Mouse (Mus musculus) C2C12 (cell line): Measurements from ENCODE around the gene Zfp729b. TPM values are rescaled to one million over a fixed set of nuclear protein-coding genes. Genes with fewer than 3 reads are reported as not detected.

Experiments
- H3K27me3 ChIP-seq: one replicate; pipeline ENCODE4 v1.6.1; 2011; ENCODE audit not compliant: control insufficient read depth, insufficient read depth, insufficient read length
- H3K36me3 ChIP-seq: one replicate; pipeline ENCODE4 v1.6.1; 2011; ENCODE audit not compliant: control insufficient read depth, insufficient read depth
- H3K4me3 ChIP-seq: one replicate; pipeline ENCODE4 v1.5.1; 2011; ENCODE audit warnings: mild to moderate bottlenecking, control low read depth; ENCODE audit not compliant: poor library complexity, insufficient read depth, severe bottlenecking
- H3K79me2 ChIP-seq: one replicate; pipeline ENCODE4 v1.6.1; 2011; ENCODE audit not compliant: control insufficient read depth, insufficient read depth
- H3K79me3 ChIP-seq: one replicate; pipeline ENCODE4 v1.6.1; 2011; ENCODE audit warnings: low read depth, control low read depth
- H3ac ChIP-seq: one replicate; pipeline ENCODE3; 2011; ENCODE audit warnings: low read depth; ENCODE audit not compliant: control insufficient read depth, insufficient read length
- CEBPB ChIP-seq: IDR thresholded peaks from one replicate; pipeline ENCODE4 v1.6.1; 2011; ENCODE audit warnings: low read depth, mild to moderate bottlenecking, control low read depth, moderate library complexity
- CTCF ChIP-seq: IDR thresholded peaks from one replicate; pipeline ENCODE4 v1.5.1; 2011; ENCODE audit not compliant: control insufficient read depth, insufficient read depth, insufficient read length
- FOSL1 ChIP-seq: IDR thresholded peaks from one replicate; pipeline ENCODE4 v1.8.0; 2011; ENCODE audit warnings: mild to moderate bottlenecking, low read length; ENCODE audit not compliant: poor library complexity, insufficient read depth, severe bottlenecking
- MAX ChIP-seq: IDR thresholded peaks from one replicate; pipeline ENCODE4 v1.6.1; 2011; ENCODE audit warnings: mild to moderate bottlenecking, control low read depth
- MYOD1 ChIP-seq: IDR thresholded peaks from one replicate; pipeline ENCODE4 v1.6.1; 2011; ENCODE audit warnings: low read depth; ENCODE audit not compliant: control insufficient read depth, insufficient read length
- MYOG ChIP-seq: IDR thresholded peaks from one replicate; pipeline ENCODE4 v1.6.1; 2011; ENCODE audit not compliant: control insufficient read depth, insufficient read length; ENCODE audit errors: extremely low read depth
- USF1 ChIP-seq: IDR thresholded peaks from one replicate; pipeline ENCODE4 v1.6.1; 2011; ENCODE audit warnings: low read depth, mild to moderate bottlenecking, control low read depth, moderate library complexity
- long read RNA-seq, 2 experiments: library from polyadenylated mRNA; unstranded; transcript quantifications; one replicate each; pipeline ENCODE4 v2.0.0; 2019 to 2020
- polyA plus RNA-seq: library from polyadenylated mRNA; unstranded; fragments of >200 nt; fragmentation: generic; extraction: Trizol; gene quantifications from one replicate; pipeline ENCODE4 v1.2.1, GENCODE M21; 2012; ENCODE audit warnings: missing spikeins

Gene Zfp729b
- polyA plus RNA-seq = 0.94 TPM
- long read RNA-seq, experiment 1 = 0 reads
- long read RNA-seq, experiment 2, transcript Zfp729b-202 (4 exons, 855 nt) = major isoform, 7 of 8 reads
- long read RNA-seq, experiment 2, partial matches to known transcripts = 0 of 8 reads
- long read RNA-seq, experiment 2, other reads (novel, unspliced or antisense) = 1 of 8 reads

DNA sequence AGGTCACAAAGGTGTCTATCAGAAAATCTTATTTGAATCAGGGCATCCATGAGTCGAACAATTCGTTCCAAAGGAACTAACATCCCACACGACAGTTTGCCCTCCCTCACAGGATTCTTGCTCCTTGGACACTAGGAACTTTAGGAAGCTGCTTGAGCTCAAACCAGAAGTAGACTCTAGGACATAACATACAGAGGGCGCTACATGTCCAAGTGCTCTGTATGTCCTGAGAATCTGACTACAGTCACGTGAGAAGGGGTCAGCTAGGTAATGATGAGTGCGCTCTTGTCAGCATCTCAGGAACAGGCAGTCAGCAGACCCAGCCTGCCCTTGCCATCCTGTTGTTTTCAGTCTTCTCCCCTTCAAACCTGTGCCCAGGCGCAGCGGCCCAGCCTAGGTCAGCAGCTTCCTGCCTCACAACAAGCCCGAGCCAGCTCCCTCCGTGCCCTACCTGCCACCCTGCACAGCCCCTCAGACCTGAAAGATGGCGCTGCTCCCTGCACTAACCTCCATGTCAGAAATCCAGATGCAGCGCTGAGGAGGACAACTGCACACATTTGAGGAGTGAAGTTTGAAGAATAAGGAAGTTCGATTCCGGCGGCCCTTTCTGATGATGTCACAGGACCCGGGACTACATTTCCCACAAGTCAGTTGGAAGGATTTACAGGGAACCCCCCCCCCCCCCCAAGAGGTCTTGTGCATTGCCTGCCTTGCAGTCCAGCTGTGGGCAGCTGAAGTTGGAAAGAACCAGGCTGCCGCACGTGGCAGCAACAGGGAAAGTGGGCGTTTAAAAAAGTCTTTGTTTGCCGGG, at the start of gene Zfp729b:
TSS of gene Zfp729b (minus strand) at position 642 of the 811 bp plus-strand sequence.
- Histone ChIP-seq H3K36me3 (no peaks in the 10 kb centered on the region), H3K4me3 (peak within 1 kb of the TSS; percentile 18), H3ac (no peak within 1 kb of the TSS), H3K79me2 (no peaks in the 10 kb centered on the region), H3K79me3 (peaks cover 1% of the 10 kb centered on the region), H3K27me3 (no peaks in the 10 kb centered on the region)
- TF ChIP-seq MAX (no peak), CEBPB (no peak), MYOD1 (no peak), MYOG (no peak), CTCF (no peak), USF1 (no peak), FOSL1 (no peak)

- no peaks in the 10 kb centered on the region for H3K79me2 ChIP-seq
- H3ac ChIP-seq = no peak overlapping the region
- H3K4me3 ChIP-seq = no peak overlapping the region
- no peaks in the 10 kb centered on the region for H3K36me3 ChIP-seq
- no peaks in the 10 kb centered on the region for H3K79me3 ChIP-seq
- TF ChIP-seq FOSL1 (no peak), CEBPB (no peak), MAX (no peak)
- H3K27me3 ChIP-seq = no peaks in the 10 kb centered on the region
Measured at GRCm38 (mm10) chr13:67652496-67652895, 43.0 kb upstream of the Zfp729b start.

DNA sequence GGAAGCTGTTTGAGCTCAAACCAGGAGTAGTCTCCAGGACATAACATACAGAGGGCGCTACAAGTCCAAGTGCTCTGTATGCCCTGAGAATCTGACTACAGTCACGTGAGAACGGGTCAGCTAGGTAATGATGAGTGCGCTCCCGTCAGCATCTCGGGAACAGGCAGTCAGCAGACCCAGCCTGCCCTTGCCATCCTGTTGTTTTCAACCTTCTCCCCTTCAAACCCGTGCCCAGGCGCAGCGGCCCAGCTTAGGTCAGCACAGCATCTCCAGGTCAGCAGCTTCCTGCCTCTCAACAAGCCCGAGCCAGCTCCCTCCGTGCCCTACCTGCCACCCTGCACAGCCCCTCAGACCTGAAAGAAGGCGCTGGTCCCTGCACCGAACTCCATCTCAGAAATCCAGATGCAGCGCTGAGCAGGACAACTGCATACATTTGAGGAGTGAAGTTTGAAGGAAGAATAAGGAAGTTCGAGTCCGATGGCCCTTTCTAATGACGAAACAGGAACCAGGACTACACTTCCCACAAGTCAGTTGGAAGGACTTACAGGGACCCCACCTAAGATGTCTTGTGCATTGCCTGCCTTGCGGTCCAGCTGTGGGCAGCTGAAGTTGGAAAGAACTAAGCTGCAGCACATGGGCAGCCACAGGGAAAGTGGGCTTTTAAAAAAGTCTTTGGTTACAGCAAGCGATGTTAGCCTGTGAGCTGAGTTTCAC, 27.9 kb upstream of the Zfp729b start, which contains the start of the genes Gm49345 and Zfp729a:
TSS of gene Gm49345 (minus strand) at position 476 of the 714 bp plus-strand sequence.
TSS of gene Zfp729a (minus strand) at position 498 of the 714 bp plus-strand sequence.
- Histone ChIP-seq H3ac (peak within 1 kb of the TSS; percentile 81), H3K79me2 (peaks cover 9% of the 10 kb centered on the region), H3K27me3 (no peaks in the 10 kb centered on the region), H3K79me3 (no peaks in the 10 kb centered on the region), H3K36me3 (no peaks in the 10 kb centered on the region), H3K4me3 (peak within 1 kb of the TSS; percentile 38)
- no peak for TF ChIP-seq MYOD1
- peak; percentile 69 for TF ChIP-seq USF1
- peak; percentile 92 for TF ChIP-seq MAX

DNA sequence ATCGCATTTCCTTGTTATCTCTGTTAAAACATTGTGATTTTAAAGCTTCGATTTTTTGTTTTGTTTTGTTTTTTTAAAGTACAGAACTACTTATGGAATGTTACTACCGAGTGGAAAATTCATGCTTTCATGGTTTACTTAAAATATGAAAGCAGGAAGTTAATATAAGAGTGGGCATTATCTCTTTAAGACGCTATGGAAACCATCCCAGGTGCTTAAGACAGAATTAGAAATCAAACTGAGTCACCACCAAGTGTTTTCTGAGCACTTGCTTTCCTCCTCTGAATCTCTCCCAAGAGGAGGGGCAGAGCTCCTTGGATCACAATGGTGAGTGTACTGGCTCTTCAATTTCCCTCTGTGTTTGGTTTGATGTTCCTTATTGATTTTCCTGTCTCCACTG, 601 bp upstream of the Zfp729b start:
- no peaks in the 10 kb centered on the region for H3K79me2 ChIP-seq
- no peak overlapping the region for H3ac ChIP-seq
- H3K4me3 ChIP-seq = no peak overlapping the region
- peaks cover 1% of the 10 kb centered on the region for H3K79me3 ChIP-seq
- TF ChIP-seq MYOD1 (no peak), CTCF (no peak), MYOG (no peak), USF1 (no peak), CEBPB (no peak), FOSL1 (no peak), MAX (no peak)
- H3K27me3 ChIP-seq = no peaks in the 10 kb centered on the region
- H3K36me3 ChIP-seq = no peaks in the 10 kb centered on the region

DNA sequence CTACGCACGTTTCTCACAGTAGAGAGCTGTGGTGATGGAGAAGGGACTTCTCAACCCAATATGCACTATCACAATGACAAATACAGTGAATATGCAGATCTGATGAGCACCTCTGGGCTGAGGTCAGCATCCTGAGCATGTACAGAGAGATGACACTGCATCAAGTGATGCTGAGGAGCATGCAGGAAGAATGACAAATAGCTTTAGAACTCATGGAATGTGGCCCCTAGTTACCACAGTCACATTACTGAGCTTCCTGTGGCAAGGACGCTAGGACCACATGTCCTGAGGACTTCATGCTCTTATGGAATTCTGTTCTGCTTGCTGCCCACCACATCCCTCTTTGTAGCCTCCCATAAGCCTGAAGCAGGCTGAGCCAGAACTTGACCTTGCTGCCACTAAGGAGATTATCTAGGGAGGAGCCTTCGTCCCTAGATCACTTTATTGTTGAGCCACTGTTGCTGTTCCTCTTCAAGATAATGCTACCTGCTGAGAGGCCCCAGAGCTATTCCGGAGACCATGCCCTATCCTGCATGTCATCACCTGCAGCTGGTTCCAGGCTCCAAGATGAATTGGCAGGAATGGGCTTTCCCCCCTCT, 36.8 kb downstream of the Zfp729b start:
- H3K79me3 ChIP-seq = no peaks in the 10 kb centered on the region
- TF ChIP-seq MAX (no peak), MYOD1 (peak; percentile 10), USF1 (peak; percentile 2)
- H3K4me3 ChIP-seq = no peak overlapping the region
- no peak overlapping the region for H3ac ChIP-seq
- no peaks in the 10 kb centered on the region for H3K27me3 ChIP-seq
- no peaks in the 10 kb centered on the region for H3K79me2 ChIP-seq
- no peaks in the 10 kb centered on the region for H3K36me3 ChIP-seq

DNA sequence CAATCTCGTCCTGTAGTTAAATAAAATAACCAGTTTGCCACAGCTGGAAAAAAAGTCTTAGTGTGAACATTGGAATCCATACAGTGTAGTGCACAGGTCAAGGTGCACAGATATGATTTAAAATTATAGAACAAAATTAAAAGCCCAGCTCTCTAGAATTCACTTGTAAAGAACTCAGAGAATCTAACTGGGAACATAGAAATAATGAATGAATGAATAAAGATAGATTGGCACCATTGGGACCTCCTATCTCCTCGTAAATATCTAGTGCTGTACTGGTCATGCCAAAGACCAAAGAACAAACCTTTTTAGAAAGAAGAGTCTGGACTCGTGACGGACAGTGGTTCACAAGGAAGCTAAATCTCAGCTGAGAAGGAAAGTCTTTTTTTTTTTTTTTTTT, 55.8 kb downstream of the Zfp729b start, which contains the start of gene Zfp748:
TSS of gene Zfp748 (minus strand) at position 101 of the 400 bp plus-strand sequence.
- Histone ChIP-seq H3K79me3 (peaks cover 35% of the 10 kb centered on the region), H3K79me2 (peaks cover 41% of the 10 kb centered on the region), H3ac (peak within 1 kb of the TSS; percentile 100), H3K4me3 (peak within 1 kb of the TSS; percentile 71), H3K36me3 (no peaks in the 10 kb centered on the region), H3K27me3 (no peaks in the 10 kb centered on the region)
- TF ChIP-seq USF1 (no peak), FOSL1 (no peak), MAX (no peak), MYOD1 (no peak), MYOG (no peak), CEBPB (no peak), CTCF (no peak)
